Comparison of ENCODE assay signal across 8 mouse cellular contexts in the genomic region with DNA sequence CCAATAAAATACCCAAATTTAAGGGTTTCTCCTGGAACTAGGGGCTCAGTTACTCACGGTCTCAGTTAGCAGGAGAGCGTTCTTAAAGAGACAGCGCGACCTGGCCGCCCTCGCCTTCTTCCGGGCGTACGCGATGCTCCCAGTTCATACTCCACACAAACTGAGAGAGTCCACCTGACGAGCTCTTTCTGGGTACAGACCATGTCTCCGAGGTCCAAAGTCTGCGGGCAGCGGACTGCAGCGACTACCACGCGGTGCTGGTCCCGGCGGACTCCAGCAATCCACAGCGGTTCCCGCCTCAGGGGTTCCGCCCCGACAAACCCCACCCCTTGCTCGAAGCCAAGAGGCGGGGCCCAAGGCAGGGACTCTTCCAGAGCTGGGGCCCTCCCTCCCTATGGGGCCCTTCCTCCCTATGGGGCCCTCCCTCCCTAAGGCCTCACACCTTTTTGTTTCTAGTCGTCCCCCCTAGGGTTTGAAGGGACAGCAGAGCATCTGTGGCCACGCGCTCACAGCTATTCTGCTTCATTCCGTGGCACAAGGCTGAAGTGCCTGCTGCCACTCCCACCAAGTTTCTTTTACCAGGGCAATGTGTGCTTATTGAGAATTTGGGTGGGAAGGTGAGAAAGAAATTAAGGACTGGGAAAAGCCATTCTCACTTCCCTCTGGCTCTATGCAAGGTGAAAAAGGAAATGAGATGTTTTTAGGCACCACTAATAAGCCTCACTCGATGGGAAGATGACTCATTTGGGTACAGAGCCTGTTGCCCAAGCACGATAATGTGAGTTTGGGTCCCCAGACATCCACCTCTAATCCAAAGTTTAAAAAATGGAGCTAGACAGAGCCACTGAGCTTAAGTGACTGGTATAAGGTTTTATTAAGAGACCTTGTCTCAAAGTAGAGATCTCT. TPM values are rescaled to one million over a fixed set of nuclear protein-coding genes. Genes with fewer than 3 reads are reported as not detected.
DNase-seq lines count a peak whose midpoint lies in the region; ATAC-seq and TF ChIP-seq lines count a peak whose summit lies in the region.

Itpripl1 (minus strand) TSS at position 285 of the 906 bp plus-strand sequence.

- peak; percentile 78 for DNase-seq in ZHBTc4 (ENCODE audit: low read depth, low spot score)
- peak; percentile 57 to 68 for DNase-seq in cerebellum, postnatal 10 days
- peak; percentile 67 to 69 for DNase-seq in gastrocnemius, adult 8-10 months (ENCODE audit: low spot score in 2 of 2)
- peak; percentile 31 to 33 for DNase-seq in left cerebral cortex, postnatal 36 days (ENCODE audit: low spot score in 2 of 2)
- no peak for DNase-seq in adipocyte (ENCODE audit: low spot score)

- intact Hi-C loops in left cerebral cortex, postnatal 36 days (cut with DNase I) = no loop called here

- peak; percentile 89 for ATAC-seq in hindbrain, embryonic 15.5 days (ENCODE audit: low FRiP score, low read depth)
- peak; percentile 96 for ATAC-seq in megakaryocyte-erythroid progenitor cell, adult 5-6 weeks (replicated peaks; ENCODE audit: low FRiP score, low TSS enrichment, poor library complexity, severe bottlenecking)

- 4% methylated on average over 31 of the region's 31 CpGs for WGBS in hindbrain, embryonic 15.5 days
- 4% methylated on average over 31 of the region's 31 CpGs for WGBS in small intestine, adult 2 months

- H3K27me3 ChIP-seq in hindbrain, embryonic 15.5 days = no peaks in the 10 kb centered on the region
- no peaks in the 10 kb centered on the region for H3K27me3 ChIP-seq in small intestine, adult 2 months (ENCODE audit: control insufficient read depth, insufficient read depth, low read length)

- TF ChIP-seq CTCF in small intestine, adult 2 months (IDR thresholded peaks at IDR 0.05; ENCODE audit: extremely low read depth, insufficient read length, insufficient replicate concordance, low read depth, low read length) = no peak

- H3K9ac ChIP-seq in hindbrain, embryonic 15.5 days = peak within 1 kb of the TSS; percentile 51

- TF ChIP-seq POLR2A in small intestine, adult 2 months (IDR thresholded peaks at IDR 0.05; ENCODE audit: low read depth, low read length) = peak; percentile 38

- H3K27ac ChIP-seq in hindbrain, embryonic 15.5 days (replicated peaks) = no peak within 1 kb of the TSS
- 0 out of 2 replicates have a peak within 1 kb of the TSS, but pooled peaks have one; percentile 15 for H3K27ac ChIP-seq in small intestine, adult 2 months (ENCODE audit: insufficient read depth, low read depth, low read length)

- no peaks in the 10 kb centered on the region for H3K9me3 ChIP-seq in hindbrain, embryonic 15.5 days

- H3K4me3 ChIP-seq in hindbrain, embryonic 15.5 days = peak within 1 kb of the TSS; percentile 67
- H3K4me3 ChIP-seq in small intestine, adult 2 months (ENCODE audit: low read depth, low read length) = peak within 1 kb of the TSS; percentile 71

- H3K4me2 ChIP-seq in hindbrain, embryonic 15.5 days = peak within 1 kb of the TSS; percentile 93

- no peaks in the 10 kb centered on the region; the same call in 1 of the 2 replicates for H3K36me3 ChIP-seq in hindbrain, embryonic 15.5 days
- peaks cover 1% of the 10 kb centered on the region; the same call in 1 of the 2 replicates for H3K36me3 ChIP-seq in small intestine, adult 2 months (ENCODE audit: control insufficient read depth, insufficient read depth, low read length)

- peaks cover 14% of the 10 kb centered on the region for H3K4me1 ChIP-seq in hindbrain, embryonic 15.5 days (replicated peaks)
- peaks cover 9% of the 10 kb centered on the region; the same call in 1 of the 2 replicates for H3K4me1 ChIP-seq in small intestine, adult 2 months (ENCODE audit: control insufficient read depth, insufficient read depth, insufficient read length, low read length)

RNA-seq across cellular contexts. Expression of gene Itpripl1, which starts in this region (rescaled TPM):
- total RNA-seq in gastrocnemius, adult 8-10 months (2022) = 1 to 10 TPM; 3.3 to 4.8 (median 4.1) TPM
- 11.0 and 11.2 TPM in 2 replicates for polyA plus RNA-seq in hindbrain, embryonic 15.5 days (2015; fragmentation: Nextera tagmentation; extraction: Ambion mirVana)
- 1 to 10 TPM; 1.8 to 2.6 TPM for total RNA-seq in left cerebral cortex, postnatal 36 days (2021)
- total RNA-seq in megakaryocyte-erythroid progenitor cell, adult 5-6 weeks (2014; fragmentation: Nextera tagmentation) = 17.9 and 23.4 TPM in 2 replicates
- total RNA-seq in megakaryocyte-erythroid progenitor cell, adult 5-6 weeks (2017) = 15.8 and 24.0 TPM in 2 replicates
- 2.4 and 6.6 TPM in 2 replicates for polyA plus RNA-seq in small intestine, adult 2 months (2012; rRNA removed)
